Mouse (Mus musculus) ES-Bruce4 (cell line): ENCODE measurements around the gene Gm10447. TPM values are rescaled to one million over a fixed set of nuclear protein-coding genes. Genes with fewer than 3 reads are reported as not detected.
A peak's percentile ranks its signal among the peaks of the same experiment; 100 is the strongest.

Source experiments
- H3K27ac ChIP-seq: 2 replicates; pipeline ENCODE4 v1.5.1; 2012; ENCODE audit warnings: low read length, inconsistent platforms; ENCODE audit not compliant: insufficient read depth
- H3K27me3 ChIP-seq: 2 replicates; pipeline ENCODE4 v1.6.1; 2012; ENCODE audit warnings: mild to moderate bottlenecking, low read length, inconsistent platforms; ENCODE audit not compliant: control insufficient read depth, poor library complexity, insufficient read depth, severe bottlenecking
- H3K36me3 ChIP-seq: 2 replicates; pipeline ENCODE4 v1.6.1; 2012; ENCODE audit warnings: inconsistent platforms, mild to moderate bottlenecking, low read length, moderate library complexity; ENCODE audit not compliant: control insufficient read depth, poor library complexity, insufficient read depth, severe bottlenecking
- H3K4me1 ChIP-seq: one replicate; pipeline ENCODE4 v1.8.1; 2011; ENCODE audit warnings: low read length; ENCODE audit not compliant: control insufficient read depth, insufficient read depth
- H3K4me3 ChIP-seq: 2 replicates; pipeline ENCODE4 v1.5.1; 2011; ENCODE audit warnings: low read depth, mild to moderate bottlenecking, low read length
- H3K9ac ChIP-seq: 2 replicates; pipeline ENCODE4 v1.6.1; 2012; ENCODE audit warnings: low read depth, mild to moderate bottlenecking, inconsistent platforms; ENCODE audit not compliant: poor library complexity, severe bottlenecking
- H3K9me3 ChIP-seq: replicated peaks from 2 replicates; pipeline ENCODE4 v1.6.1; 2012; ENCODE audit warnings: mild to moderate bottlenecking, low read length, inconsistent platforms; ENCODE audit not compliant: control insufficient read depth, poor library complexity, insufficient read depth, severe bottlenecking
- CTCF ChIP-seq: IDR thresholded peaks from one replicate; pipeline ENCODE4 v1.8.1; 2011; ENCODE audit warnings: low read depth, low read length
- EP300 ChIP-seq: IDR thresholded peaks from 2 replicates; pipeline ENCODE4 v1.6.1; 2011; ENCODE audit warnings: low read depth, low read length; ENCODE audit not compliant: insufficient read depth
- POLR2A ChIP-seq: IDR thresholded peaks from one replicate; pipeline ENCODE4 v1.8.1; 2011; ENCODE audit warnings: low read length; ENCODE audit not compliant: insufficient read depth
- polyA plus RNA-seq: library from polyadenylated mRNA; stranded (reverse); fragments of >200 nt; gene quantifications from 2 replicates; pipeline ENCODE4 v1.2.4, GENCODE M21; 2011; ENCODE audit warnings: low read depth; ENCODE audit not compliant: missing spikeins, insufficient read depth, insufficient read length

Gm10447 gene
- polyA plus RNA-seq, 1 experiment: not detected

DNA sequence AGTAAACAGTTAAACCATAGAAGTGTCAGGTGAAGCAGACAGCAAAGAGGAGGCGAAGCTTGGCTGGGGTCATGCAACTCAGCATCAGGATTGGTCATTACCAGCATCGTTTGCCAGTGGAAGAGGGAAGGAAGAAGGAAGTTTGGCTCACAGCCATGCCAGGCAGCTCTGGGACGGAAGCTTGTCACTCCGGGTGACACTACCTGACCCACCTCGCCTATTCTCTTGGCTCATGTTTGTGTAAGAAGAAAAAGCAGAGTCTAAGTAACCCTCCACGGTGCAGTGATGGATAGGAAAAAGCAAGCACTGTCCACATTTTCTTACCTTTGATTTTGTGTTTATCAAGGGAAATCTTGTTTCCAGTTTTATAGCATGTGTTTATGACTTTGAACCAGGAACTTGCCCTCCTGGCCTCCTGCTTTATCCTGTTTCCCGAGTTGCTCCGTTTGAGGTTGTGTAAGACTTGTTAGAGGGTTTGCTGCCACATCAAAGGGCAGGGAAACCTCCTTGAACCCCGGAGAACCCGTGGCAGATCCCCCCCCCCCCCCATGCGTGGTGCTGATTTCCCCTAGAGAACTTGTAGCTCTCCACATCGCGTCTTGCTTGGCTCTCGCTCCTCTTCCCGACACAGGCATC, 6.7 kb downstream of the Gm10447 start:
- no peaks in the 10 kb centered on the region for H3K27me3 ChIP-seq
- H3K27ac ChIP-seq: no peak overlapping the region
- H3K9ac ChIP-seq: no peak overlapping the region
- no peaks in the 10 kb centered on the region for H3K9me3 ChIP-seq
- TF ChIP-seq EP300 (no peak), CTCF (no peak), POLR2A (no peak)
- H3K4me1 ChIP-seq: no peaks in the 10 kb centered on the region
- no peaks in the 10 kb centered on the region for H3K36me3 ChIP-seq
- no peak overlapping the region for H3K4me3 ChIP-seq

GRCm38 (mm10) chr11:53448529-53448928, 8.4 kb downstream of the Gm10447 start:
- no peaks in the 10 kb centered on the region for H3K27me3 ChIP-seq
- TF ChIP-seq CTCF (no peak), POLR2A (no peak), EP300 (no peak)
- no peaks in the 10 kb centered on the region for H3K4me1 ChIP-seq
- no peaks in the 10 kb centered on the region for H3K36me3 ChIP-seq
- no peaks in the 10 kb centered on the region for H3K9me3 ChIP-seq
- H3K4me3 ChIP-seq: no peak overlapping the region
- H3K9ac ChIP-seq: no peak overlapping the region
- no peak overlapping the region for H3K27ac ChIP-seq

DNA sequence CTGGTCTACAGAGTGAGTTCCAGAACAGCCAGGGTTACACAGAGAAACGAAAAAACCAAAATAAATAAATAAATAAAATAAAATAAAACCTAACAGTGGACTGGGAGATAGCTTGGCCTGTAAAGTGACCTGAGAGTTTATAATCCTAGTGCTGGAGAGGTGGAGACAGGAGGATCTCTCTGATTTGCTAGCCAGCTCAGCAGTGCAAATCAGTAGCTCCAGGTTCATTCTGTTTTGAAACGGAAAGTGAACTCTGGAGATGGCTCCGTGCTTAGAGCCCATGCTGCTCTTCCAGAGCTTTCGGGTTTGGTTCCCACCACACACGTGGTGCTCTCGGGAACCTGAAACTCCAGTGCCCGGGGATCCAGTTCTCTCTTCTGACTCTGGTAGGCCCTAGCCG, 8.9 kb downstream of the Gm10447 start:
- no peaks in the 10 kb centered on the region for H3K9me3 ChIP-seq
- H3K9ac ChIP-seq: no peak overlapping the region
- H3K4me1 ChIP-seq: no peaks in the 10 kb centered on the region
- no peak overlapping the region for H3K4me3 ChIP-seq
- no peak overlapping the region for H3K27ac ChIP-seq
- TF ChIP-seq EP300 (no peak), POLR2A (no peak), CTCF (no peak)
- no peaks in the 10 kb centered on the region for H3K36me3 ChIP-seq
- H3K27me3 ChIP-seq: no peaks in the 10 kb centered on the region

GRCm38 (mm10) chr11:53446183-53446582, 10.7 kb downstream of the Gm10447 start:
- H3K4me3 ChIP-seq: no peak overlapping the region
- no peak overlapping the region for H3K9ac ChIP-seq
- H3K4me1 ChIP-seq: no peaks in the 10 kb centered on the region
- no peak overlapping the region for H3K27ac ChIP-seq
- TF ChIP-seq EP300 (no peak), CTCF (no peak), POLR2A (no peak)
- H3K9me3 ChIP-seq: no peaks in the 10 kb centered on the region
- H3K36me3 ChIP-seq: no peaks in the 10 kb centered on the region
- H3K27me3 ChIP-seq: no peaks in the 10 kb centered on the region

GRCm38 (mm10) chr11:53445562-53445961, 11.3 kb downstream of the Gm10447 start:
- Histone ChIP-seq H3K4me1 (no peaks in the 10 kb centered on the region), H3K27me3 (no peaks in the 10 kb centered on the region), H3K36me3 (no peaks in the 10 kb centered on the region), H3K4me3 (no peak overlapping the region), H3K27ac (no peak overlapping the region), H3K9me3 (no peaks in the 10 kb centered on the region), H3K9ac (no peak overlapping the region)
- TF ChIP-seq CTCF (no peak), POLR2A (no peak), EP300 (no peak)

GRCm38 (mm10) chr11:53443861-53444260, 13.0 kb downstream of the Gm10447 start:
- H3K27ac ChIP-seq: no peak overlapping the region
- H3K27me3 ChIP-seq: no peaks in the 10 kb centered on the region
- no peaks in the 10 kb centered on the region for H3K9me3 ChIP-seq
- no peak overlapping the region for H3K9ac ChIP-seq
- TF ChIP-seq EP300 (no peak), CTCF (peak; percentile 55), POLR2A (no peak)
- no peaks in the 10 kb centered on the region for H3K36me3 ChIP-seq
- no peak overlapping the region for H3K4me3 ChIP-seq
- H3K4me1 ChIP-seq: no peaks in the 10 kb centered on the region
